Mouse (Mus musculus) intestine, embryonic 14.5 days (tissue): Measurements from ENCODE around the gene 4930402F06Rik. TPM values are rescaled to one million over a fixed set of nuclear protein-coding genes. Genes with fewer than 3 reads are reported as not detected.

Source experiments
- ATAC-seq: fragments of 200-750 bp; cut with Nextera tagmentation; replicated peaks from 2 replicates; pipeline ENCODE4 v1.8.0; 2017; ENCODE audit warnings: low read depth, moderate number of reproducible peaks, moderate TSS enrichment, moderate library complexity; ENCODE audit not compliant: low FRiP score, low TSS enrichment
- DNase-seq: peaks from one replicate; pipeline ENCODE4 v3.0.0-alpha.2; 2018; ENCODE audit warnings: low spot score
- H3K27ac ChIP-seq: fragments of 300-500 bp; sonication (generic); 2 replicates; pipeline ENCODE4 v1.5.1; 2014; ENCODE audit warnings: low read depth, mild to moderate bottlenecking, control low read depth
- H3K27me3 ChIP-seq: fragments of 300-500 bp; sonication (generic); replicated peaks from 2 replicates; pipeline ENCODE4 v1.6.1; 2014; ENCODE audit warnings: low read length, control low read depth; ENCODE audit not compliant: control insufficient read depth, insufficient read depth
- H3K36me3 ChIP-seq: fragments of 300-500 bp; sonication (generic); 2 replicates; pipeline ENCODE4 v1.6.1; 2014; ENCODE audit warnings: low read length, control low read depth; ENCODE audit not compliant: control insufficient read depth, insufficient read depth
- H3K4me1 ChIP-seq: fragments of 300-500 bp; sonication (generic); replicated peaks from 2 replicates; pipeline ENCODE4 v1.6.1; 2014; ENCODE audit warnings: low read length, control low read depth, mixed read lengths; ENCODE audit not compliant: control insufficient read depth, insufficient read depth
- H3K4me2 ChIP-seq: fragments of 300-500 bp; sonication (generic); 2 replicates; pipeline ENCODE4 v1.6.1; 2014; ENCODE audit warnings: low read length
- H3K4me3 ChIP-seq: fragments of 300-500 bp; sonication (generic); 2 replicates; pipeline ENCODE4 v1.5.1; 2014; ENCODE audit warnings: low read depth, low read length, control low read depth, mixed read lengths
- H3K9ac ChIP-seq: fragments of 300-500 bp; sonication (generic); 2 replicates; pipeline ENCODE4 v1.6.1; 2014; ENCODE audit warnings: mild to moderate bottlenecking, low read length
- H3K9me3 ChIP-seq: fragments of 300-500 bp; sonication (generic); 2 replicates; pipeline ENCODE4 v1.6.1; 2016; ENCODE audit warnings: low read length, control low read depth; ENCODE audit not compliant: control insufficient read depth
- WGBS: fragments of 180-500 bp; shearing (Covaris S2); extraction: QIAGEN DNeasy Blood & Tissue Kit; methylation state at CpG from one replicate; pipeline ENCODE4 v1.1.7; 2014; 5-methylcytosine and 5-hydroxymethylcytosine counted together
- polyA plus RNA-seq: library from polyadenylated mRNA; unstranded; fragments of >200 nt; fragmentation: Nextera tagmentation; extraction: Ambion mirVana; gene quantifications from 2 replicates; pipeline ENCODE4 v1.2.1, GENCODE M21; 2014

The 4930402F06Rik gene
- polyA plus RNA-seq, 1 experiment from 2014 or later = not detected

GRCm38 (mm10) chr2:35345984-35346383, 51.0 kb downstream of the 4930402F06Rik start:
- no peaks in the 10 kb centered on the region for H3K27me3 ChIP-seq
- WGBS = 48% methylated on average over 2 of the region's 2 CpGs
- ATAC-seq = no peak
- no peak overlapping the region for H3K27ac ChIP-seq
- H3K4me2 ChIP-seq = no peak overlapping the region
- H3K9ac ChIP-seq = no peak overlapping the region
- H3K36me3 ChIP-seq = no peaks in the 10 kb centered on the region
- no peaks in the 10 kb centered on the region for H3K9me3 ChIP-seq
- H3K4me1 ChIP-seq = no peaks in the 10 kb centered on the region
- no peak overlapping the region for H3K4me3 ChIP-seq
- DNase-seq = no peak

GRCm38 (mm10) chr2:35342605-35343004, 54.4 kb downstream of the 4930402F06Rik start:
- WGBS = 74% methylated on average over 3 of the region's 3 CpGs
- H3K36me3 ChIP-seq = no peaks in the 10 kb centered on the region
- H3K4me1 ChIP-seq = peaks cover 8% of the 10 kb centered on the region; the same call in 1 of the 2 replicates
- no peak overlapping the region for H3K9ac ChIP-seq
- H3K27ac ChIP-seq = no peak overlapping the region
- ATAC-seq (no peak), DNase-seq (no peak)
- no peaks in the 10 kb centered on the region for H3K9me3 ChIP-seq
- H3K27me3 ChIP-seq = no peaks in the 10 kb centered on the region
- no peak overlapping the region for H3K4me3 ChIP-seq
- no peak overlapping the region for H3K4me2 ChIP-seq

GRCm38 (mm10) chr2:35338707-35339106, 58.3 kb downstream of the 4930402F06Rik start:
- H3K36me3 ChIP-seq = no peaks in the 10 kb centered on the region
- H3K4me1 ChIP-seq = peaks cover 18% of the 10 kb centered on the region
- no peaks in the 10 kb centered on the region for H3K9me3 ChIP-seq
- H3K4me3 ChIP-seq = no peak overlapping the region
- H3K4me2 ChIP-seq = no peak overlapping the region
- H3K27ac ChIP-seq = peak overlapping the region; percentile 59; the same call in 1 of the 2 replicates
- ATAC-seq (no peak), DNase-seq (no peak)
- no peak overlapping the region for H3K9ac ChIP-seq
- WGBS = 52% methylated on average over 6 of the region's 6 CpGs
- H3K27me3 ChIP-seq = no peaks in the 10 kb centered on the region

- DNase-seq (no peak), ATAC-seq (no peak)
- H3K4me3 ChIP-seq = no peak overlapping the region
- H3K9me3 ChIP-seq = no peaks in the 10 kb centered on the region
- 43% methylated on average over 1 of the region's 1 CpGs for WGBS
- H3K27me3 ChIP-seq = no peaks in the 10 kb centered on the region
- H3K36me3 ChIP-seq = no peaks in the 10 kb centered on the region
- H3K9ac ChIP-seq = no peak overlapping the region
- H3K27ac ChIP-seq = peak overlapping the region; percentile 59; the same call in 1 of the 2 replicates
- H3K4me2 ChIP-seq = no peak overlapping the region
- H3K4me1 ChIP-seq = peaks cover 18% of the 10 kb centered on the region
Measured at GRCm38 (mm10) chr2:35338036-35338435, 58.9 kb downstream of the 4930402F06Rik start.

- ATAC-seq = no peak; the same call in 1 of the 2 replicates
- peak overlapping the region; percentile 73 for H3K4me2 ChIP-seq
- WGBS = 42% methylated on average over 10 of the region's 10 CpGs
- H3K9ac ChIP-seq = no peak overlapping the region
- peaks cover 18% of the 10 kb centered on the region for H3K4me1 ChIP-seq
- no peaks in the 10 kb centered on the region for H3K36me3 ChIP-seq
- DNase-seq = no peak
- no peaks in the 10 kb centered on the region for H3K27me3 ChIP-seq
- H3K9me3 ChIP-seq = no peaks in the 10 kb centered on the region
- H3K27ac ChIP-seq = peak overlapping the region; percentile 83
- H3K4me3 ChIP-seq = peak overlapping the region; percentile 78
Measured at GRCm38 (mm10) chr2:35337419-35337818, 59.6 kb downstream of the 4930402F06Rik start.

GRCm38 (mm10) chr2:35336388-35337280, 60.3 kb downstream of the 4930402F06Rik start, which contains the start of gene Stom:
Stom (minus strand) TSS chr2:35336976.
- DNase-seq = peak; percentile 99

GRCm38 (mm10) chr2:35335620-35336019, 61.4 kb downstream of the 4930402F06Rik start:
- ATAC-seq = no peak
- Histone ChIP-seq H3K4me1 (peaks cover 18% of the 10 kb centered on the region), H3K9me3 (no peaks in the 10 kb centered on the region), H3K4me3 (peak overlapping the region; percentile 78), H3K9ac (peak overlapping the region; percentile 71), H3K27ac (peak overlapping the region; percentile 83; the same call in 1 of the 2 replicates), H3K4me2 (peak overlapping the region; percentile 73), H3K36me3 (no peaks in the 10 kb centered on the region), H3K27me3 (no peaks in the 10 kb centered on the region)
- no peak for DNase-seq
- 9% methylated on average over 7 of the region's 7 CpGs for WGBS

More at GRCm38 (mm10) chr2:35336388-35337280, 60.3 kb downstream of the 4930402F06Rik start, which contains the start of gene Stom:
- peaks cover 18% of the 10 kb centered on the region for H3K4me1 ChIP-seq
- peak within 1 kb of the TSS; percentile 73 for H3K4me2 ChIP-seq
- H3K9me3 ChIP-seq = no peaks in the 10 kb centered on the region
- ATAC-seq = peak; percentile 98
- peak within 1 kb of the TSS; percentile 83 for H3K27ac ChIP-seq
- WGBS = under 1% methylated on average over 45 of the region's 45 CpGs
- no peaks in the 10 kb centered on the region for H3K27me3 ChIP-seq
- H3K9ac ChIP-seq = peak within 1 kb of the TSS; percentile 71
- no peaks in the 10 kb centered on the region for H3K36me3 ChIP-seq
- H3K4me3 ChIP-seq = peak within 1 kb of the TSS; percentile 78

- Histone ChIP-seq H3K4me3 (no peak overlapping the region), H3K27ac (no peak overlapping the region), H3K27me3 (no peaks in the 10 kb centered on the region), H3K9me3 (no peaks in the 10 kb centered on the region), H3K36me3 (no peaks in the 10 kb centered on the region), H3K4me1 (peaks cover 16% of the 10 kb centered on the region), H3K9ac (no peak overlapping the region), H3K4me2 (peak overlapping the region; percentile 73; the same call in 1 of the 2 replicates)
- no peak for DNase-seq
- ATAC-seq = no peak
Measured at GRCm38 (mm10) chr2:35333670-35334069, 63.3 kb downstream of the 4930402F06Rik start.
